Mouse (Mus musculus): Measurements from ENCODE around the gene Taco1.
A peak's percentile ranks its signal among the peaks of the same experiment; 100 is the strongest.
"Not testable (repeated sequence)": the region's sequence is repeated elsewhere in the genome, so short reads cannot be mapped to it uniquely, and the experiment has no call there.

The Taco1 gene

DNA sequence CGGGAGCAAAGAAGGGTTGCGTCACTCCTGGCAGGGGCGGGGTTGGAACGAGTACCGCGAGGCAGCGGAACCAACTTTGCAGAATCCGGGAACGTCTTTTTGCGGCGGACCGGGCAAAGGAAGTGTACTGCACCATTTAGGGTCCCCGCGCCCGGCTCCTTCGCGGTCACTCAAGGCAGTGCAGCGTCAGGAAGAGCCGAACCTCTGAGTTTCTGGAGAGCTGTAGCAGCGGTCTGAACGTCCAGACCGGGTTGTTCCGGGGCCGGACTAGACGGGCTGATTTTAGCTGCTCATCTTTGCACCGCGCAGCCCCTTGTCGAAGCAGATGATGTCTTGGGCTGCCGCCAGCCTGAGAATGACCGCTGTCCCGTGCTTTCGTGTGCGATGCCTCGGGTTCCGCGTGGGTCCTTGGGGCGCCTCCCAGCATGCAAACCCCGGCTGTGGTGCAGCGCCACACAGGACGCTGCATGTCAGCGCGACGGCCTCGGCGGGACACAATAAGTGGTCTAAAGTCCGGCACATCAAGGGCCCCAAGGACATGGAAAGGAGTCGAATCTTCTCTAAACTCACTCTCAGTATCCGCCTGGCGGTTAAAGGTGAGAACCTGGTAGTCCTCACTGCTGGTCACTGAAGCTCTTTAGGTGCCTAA lies at the start of gene Taco1:
TSS of gene Taco1 (plus strand) at position 139 of the 649 bp plus-strand sequence.
- DNase-seq (ENCODE audit: low spot score): peak; percentile 94

DNA sequence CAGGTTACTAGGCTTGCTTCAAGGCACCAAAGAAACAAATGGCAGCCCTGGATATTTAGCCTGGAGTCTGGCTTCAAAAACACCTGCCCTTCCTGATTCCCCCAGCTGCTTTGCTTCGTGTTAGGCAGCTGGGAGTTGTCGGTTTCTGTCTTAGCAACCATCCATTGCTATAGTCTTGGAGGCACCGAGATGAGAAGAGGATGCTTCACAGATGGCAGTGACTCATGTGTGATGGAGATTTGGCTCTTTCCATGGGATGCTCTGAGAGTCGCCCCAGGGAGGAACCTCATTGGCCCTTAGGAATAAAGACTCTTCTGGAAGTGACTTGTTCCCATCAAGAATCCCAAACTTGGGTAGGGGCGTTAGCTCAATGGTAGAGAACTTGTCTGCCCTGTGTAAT lies 49.4 kb upstream of the Taco1 start:
- DNase-seq (ENCODE audit: low spot score): no peak

DNA sequence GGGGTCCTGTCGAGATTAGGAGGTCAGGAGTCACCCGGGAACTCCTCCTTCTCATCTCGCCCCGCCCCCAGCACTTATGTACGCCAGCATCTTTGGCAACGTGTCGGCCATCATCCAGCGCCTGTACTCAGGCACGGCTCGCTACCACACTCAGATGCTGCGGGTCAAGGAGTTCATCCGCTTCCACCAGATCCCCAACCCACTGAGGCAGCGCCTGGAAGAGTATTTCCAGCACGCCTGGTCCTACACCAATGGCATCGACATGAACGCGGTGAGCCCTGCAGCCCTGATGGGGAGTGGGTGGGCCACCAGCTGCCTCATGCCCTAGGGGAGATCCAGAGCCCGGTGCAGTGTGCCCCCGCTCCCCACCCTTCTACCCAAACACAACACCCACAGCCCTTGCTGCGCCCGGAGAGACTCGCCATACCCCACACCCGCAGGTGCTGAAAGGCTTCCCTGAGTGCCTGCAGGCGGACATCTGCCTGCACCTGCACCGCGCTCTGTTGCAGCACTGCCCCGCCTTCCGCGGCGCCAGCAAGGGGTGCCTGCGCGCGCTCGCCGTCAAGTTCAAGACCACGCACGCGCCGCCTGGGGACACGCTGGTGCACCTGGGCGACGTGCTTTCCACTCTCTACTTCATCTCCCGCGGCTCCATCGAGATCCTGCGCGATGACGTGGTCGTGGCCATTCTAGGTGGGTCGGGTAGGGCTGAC lies 45.7 kb upstream of the Taco1 start:
- no peak for DNase-seq (ENCODE audit: low spot score)

DNA sequence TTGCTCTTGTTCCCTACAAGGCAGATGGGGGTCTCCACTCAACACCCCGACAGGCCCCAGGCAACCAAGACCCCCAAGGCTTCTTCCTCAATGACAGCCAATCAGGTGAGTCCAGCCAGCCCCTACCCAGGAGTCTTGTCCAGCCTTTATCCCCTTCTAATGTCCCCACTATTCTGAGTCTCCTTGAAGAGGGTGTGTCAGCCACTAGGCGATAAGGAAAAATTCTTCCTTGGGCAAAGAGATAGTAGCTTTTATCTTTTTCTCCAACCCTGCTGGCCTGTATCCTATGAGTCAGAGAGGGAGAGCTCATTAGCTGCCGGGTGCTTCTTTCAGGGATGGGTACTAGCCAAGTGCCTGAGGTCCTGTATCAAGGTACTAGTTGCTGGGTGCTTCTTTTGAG lies 40.1 kb upstream of the Taco1 start:
- no peak for DNase-seq (ENCODE audit: low spot score)

DNA sequence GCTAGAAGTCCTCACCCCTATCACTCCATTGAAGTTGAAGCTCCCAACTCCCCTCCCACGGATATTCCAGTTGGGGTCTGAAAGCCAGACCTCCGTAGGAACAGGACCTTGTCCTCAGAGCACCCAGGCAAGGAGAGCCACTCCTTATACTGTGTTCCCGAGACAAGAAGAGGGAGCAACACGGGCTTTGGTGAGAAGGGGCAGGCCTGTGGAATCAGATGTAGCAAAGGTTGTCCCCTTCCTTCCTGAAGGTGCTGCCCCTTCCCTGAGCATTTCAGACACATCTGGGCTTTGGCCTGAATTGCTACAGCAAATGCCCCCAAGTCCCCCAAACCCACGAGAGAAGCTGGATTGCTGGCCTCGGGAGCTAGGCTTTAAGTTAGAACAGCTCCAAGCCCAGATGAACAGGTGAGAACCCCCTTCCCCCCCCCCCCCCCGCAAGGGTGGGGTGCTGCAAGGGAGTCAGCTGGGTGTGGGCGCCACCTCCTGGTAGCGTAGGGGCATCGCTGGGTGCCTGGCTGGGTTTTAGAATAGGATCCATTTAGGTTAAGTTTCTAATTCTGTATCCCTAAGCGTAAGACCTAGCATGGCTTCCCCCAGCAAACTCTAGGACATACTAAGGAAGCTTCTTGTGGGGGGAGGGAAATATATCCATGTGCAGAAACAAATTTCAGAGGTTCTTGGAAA lies 39.3 kb upstream of the Taco1 start:
- DNase-seq (ENCODE audit: low spot score): no peak

DNA sequence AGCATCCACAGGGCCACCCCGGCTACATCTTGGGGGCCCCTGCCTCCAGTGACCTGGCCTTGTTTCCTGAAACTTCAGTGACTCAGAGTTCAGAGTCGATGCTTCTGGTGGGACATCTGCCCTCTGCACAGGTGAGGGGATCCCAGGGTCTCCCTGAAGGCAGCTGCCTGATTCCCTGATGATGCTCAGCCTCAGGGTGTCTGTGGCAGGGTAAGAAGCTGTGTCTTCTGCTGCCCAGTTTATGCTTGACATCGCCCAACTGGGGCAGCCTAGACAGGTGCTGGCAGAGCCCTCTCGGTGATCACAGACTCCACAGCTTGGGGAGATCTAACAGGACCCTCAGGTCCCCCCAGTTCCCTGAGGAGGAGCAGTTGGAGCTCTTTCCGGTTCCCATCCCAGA lies 38.3 kb upstream of the Taco1 start:
- no peak for DNase-seq (ENCODE audit: low spot score)

DNA sequence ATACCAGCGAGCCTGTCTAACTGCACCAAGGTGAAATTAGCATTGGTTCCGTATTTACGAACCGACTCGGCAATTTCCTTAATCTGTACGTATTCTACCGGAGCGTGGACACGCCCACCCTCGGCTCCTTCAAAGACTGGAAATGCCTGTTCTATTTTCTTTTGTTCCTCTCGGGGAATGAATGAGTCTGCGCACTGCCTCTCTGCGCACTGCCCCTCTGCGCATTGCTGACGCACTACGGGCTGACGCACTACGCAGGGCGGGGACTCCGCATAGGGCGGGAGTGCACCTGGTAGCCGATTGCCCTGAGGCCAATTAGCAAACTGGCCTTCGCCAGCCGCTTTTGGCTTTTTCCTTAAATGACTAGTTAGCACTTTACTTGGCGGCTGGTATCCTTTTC lies 33.8 kb upstream of the Taco1 start:
- DNase-seq (ENCODE audit: low spot score): not testable (repeated sequence)

DNA sequence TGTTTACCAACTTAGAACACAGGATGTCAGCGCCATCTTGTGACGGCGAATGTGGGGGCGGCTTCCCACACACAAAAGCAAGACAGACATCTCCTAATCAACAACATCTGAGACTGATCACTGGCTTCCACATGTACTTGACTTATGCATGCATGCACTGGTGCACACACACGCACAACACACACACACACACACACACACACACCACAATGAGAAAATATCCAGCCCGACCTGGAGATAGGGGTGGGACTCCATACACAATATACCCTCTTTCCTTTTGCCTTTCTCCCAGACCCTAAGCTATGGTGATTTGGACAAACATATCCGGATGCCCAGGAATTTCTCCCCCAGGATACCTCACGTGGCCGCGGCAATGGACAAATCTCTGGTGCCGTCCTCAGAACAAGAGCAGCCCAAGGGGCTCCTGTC lies 32.4 kb upstream of the Taco1 start:
- no peak for DNase-seq (ENCODE audit: low spot score)

DNA sequence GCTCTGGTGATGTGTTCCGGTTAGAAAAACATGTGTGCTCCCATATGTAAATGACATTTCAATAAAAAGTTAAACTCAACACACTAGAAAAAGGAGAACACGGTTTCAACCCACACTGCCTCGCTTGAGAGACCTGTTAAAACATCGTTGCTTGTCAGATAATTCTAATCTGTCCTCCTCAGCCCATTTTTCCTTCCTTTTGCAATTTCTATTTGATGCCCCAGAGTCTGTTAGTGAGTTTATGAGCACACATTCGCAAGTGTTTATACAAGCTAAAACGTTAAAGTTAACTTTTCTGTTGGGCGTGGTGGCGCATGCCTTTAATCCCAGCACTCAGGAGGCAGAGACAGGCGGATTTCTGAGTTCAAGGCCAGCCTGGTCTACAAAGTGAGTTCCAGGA lies 30.9 kb upstream of the Taco1 start:
- no peak for DNase-seq (ENCODE audit: low spot score)

DNA sequence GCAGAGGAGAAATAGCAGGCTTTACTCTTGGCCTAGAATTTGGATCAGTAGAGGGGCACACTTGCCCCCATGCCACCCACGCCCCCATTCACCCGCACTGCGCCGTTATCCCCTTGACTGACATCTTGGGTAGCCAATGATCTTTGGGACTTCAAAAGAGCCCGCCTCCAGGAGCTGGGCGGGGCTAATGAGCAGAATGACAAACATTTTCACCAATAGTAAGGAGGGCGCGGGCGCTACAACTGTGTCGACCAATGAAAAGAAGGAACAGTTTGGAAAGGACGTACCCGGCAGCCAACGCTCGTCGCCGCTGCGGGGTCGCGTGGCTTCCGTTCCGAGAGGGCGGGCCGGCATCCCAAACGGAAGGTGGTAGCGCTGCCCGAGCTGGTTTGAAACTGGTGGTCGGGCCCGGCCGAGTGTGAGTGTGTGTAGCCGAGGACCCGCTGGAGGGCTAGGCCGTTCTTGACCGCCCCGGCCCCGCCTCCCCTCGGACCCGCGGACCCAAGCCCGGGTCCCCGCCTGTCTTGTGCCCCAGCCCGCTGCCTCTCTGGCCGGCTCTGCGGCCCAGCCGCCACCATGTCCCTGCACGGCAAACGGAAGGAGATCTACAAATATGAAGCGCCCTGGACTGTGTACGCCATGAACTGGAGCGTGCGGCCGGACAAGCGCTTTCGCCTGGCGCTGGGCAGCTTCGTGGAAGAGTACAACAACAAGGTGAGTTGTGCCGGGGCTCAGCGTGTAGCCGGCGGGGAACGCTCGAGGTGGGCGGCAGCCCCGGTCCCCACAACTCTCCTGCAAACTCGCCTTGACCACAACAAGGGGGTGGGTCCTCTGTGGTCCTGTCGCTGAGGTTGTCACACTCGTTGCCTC lies 29.1 kb upstream of the Taco1 start, which contains the start of gene Dcaf7:
TSS of gene Dcaf7 (plus strand) at position 325 of the 870 bp plus-strand sequence.
- DNase-seq (ENCODE audit: low spot score): peak; percentile 98

DNA sequence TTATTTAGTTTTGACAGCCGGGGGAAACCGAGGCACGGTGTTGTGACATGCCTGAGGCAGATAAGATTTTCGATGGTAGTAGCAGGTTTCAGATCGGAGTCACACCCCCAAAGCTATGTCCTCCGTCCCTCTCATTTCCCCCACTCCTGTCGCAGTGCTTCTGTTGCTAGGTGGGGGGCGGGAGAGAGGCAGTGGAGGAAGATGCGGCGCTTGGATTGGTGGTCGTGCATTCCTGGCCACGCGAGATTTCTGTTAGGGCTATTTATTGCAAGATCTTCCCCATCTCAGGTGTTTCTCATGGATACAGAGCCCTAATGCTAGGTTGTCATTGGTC lies 28.5 kb upstream of the Taco1 start:
- DNase-seq (ENCODE audit: low spot score): no peak

DNA sequence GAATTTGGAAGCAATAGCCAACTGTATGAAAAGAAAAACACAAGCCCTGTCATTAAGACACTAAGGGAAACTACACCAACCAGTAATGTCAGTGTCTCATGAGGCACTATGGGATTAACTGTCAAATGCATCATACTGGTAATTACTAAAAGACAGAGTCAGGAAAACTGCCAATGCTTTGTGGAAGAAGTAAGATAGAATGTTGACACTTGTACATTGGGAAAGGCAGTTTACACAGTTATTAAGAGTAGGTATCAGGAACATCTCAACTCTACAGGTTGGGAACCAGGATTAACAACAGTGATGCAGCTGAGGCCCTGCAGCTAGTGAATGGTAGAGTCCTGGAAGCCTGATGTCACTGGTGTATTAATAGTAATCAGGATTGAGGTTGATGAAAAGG lies 21.5 kb upstream of the Taco1 start:
- DNase-seq (ENCODE audit: low spot score): no peak

DNA sequence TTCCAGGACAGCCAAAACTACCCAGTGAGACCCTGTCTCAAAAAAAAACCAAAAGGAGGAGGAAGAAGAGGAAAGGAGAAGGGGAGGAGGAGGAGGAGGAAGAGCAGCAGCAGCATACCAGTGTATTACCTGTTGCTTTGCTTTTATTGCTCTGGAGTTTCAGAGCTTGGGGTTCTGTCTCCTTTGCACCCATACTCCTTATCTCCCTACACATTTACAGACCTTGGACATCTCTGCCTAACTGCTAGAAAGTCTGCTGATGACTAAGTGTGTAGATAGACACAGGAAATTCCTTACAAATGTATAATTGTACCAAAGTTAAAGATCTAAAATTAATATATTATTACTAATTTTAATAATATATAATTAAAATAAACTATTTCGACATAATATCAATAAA lies 20.6 kb upstream of the Taco1 start:
- no peak for DNase-seq (ENCODE audit: low spot score)

DNA sequence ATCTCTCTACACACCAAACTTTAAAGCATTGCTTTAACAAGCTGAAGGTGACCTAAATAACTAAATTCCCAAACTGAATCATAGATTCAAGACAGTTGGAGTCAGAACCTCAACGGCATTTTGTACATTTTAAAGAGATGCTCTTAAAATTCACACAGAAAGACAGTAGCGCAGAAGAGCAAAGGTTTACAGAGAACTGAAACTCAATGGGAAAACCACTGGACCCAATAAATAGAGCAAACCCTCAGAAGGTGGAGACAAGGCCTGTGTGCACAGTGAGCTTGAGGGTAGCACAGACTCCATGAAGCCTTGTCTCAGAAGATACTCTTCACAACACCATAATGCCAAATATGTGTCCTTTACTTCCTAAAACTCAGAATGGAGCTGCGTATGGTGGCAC lies 20.1 kb upstream of the Taco1 start:
- DNase-seq (ENCODE audit: low spot score): no peak

DNA sequence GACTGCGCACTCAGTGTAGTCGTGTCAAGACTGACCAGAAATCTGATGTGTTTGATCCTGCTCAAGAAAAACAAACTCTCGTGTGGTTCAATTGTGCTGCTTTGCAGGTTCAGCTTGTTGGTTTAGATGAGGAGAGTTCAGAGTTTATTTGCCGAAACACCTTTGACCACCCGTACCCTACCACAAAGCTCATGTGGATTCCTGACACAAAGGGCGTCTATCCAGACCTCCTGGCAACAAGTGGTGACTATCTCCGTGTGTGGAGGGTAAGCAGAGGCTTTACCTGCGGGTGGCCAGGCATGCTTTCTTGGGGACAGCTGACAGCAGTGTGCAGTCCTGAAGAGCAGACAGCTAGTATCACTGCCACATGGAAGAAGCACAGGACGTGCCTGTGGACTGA lies 19.3 kb upstream of the Taco1 start:
- DNase-seq (ENCODE audit: low spot score): no peak

DNA sequence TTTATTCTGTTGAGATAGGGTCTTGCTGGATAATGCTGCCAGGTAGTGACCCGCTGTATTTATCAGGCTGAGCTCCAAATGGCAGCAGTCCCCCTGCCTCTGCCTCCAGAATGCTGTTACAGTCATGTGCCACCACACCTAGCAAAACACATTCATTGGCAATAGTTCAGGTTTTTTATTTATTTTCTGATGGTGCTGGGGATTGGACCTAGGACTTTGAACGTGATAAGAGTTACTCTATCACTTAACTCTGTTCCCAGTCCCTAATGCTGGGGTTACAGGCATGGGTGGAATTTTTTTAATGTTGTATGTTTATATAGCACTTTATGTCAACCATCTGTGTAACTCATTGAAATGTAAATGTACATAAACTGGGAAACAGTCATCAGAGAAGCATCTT lies 11.9 kb upstream of the Taco1 start:
- no peak for DNase-seq (ENCODE audit: low spot score)

DNA sequence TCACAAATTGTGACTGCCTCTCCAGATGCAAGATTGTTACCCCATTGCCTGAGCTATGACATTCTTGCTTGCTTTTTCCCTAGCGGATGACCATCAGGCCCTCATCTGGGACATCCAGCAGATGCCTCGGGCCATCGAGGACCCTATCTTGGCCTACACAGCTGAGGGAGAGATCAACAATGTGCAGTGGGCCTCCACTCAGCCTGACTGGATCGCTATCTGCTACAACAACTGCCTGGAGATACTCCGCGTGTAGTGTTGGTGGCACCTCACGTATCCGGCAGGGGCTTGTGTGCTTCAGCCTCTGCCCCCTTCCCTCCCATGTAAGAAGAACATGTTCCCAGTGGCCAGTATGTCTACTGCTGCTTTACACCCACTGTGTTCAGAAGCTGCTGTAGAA lies 11.3 kb upstream of the Taco1 start:
- no peak for DNase-seq (ENCODE audit: low spot score)

DNA sequence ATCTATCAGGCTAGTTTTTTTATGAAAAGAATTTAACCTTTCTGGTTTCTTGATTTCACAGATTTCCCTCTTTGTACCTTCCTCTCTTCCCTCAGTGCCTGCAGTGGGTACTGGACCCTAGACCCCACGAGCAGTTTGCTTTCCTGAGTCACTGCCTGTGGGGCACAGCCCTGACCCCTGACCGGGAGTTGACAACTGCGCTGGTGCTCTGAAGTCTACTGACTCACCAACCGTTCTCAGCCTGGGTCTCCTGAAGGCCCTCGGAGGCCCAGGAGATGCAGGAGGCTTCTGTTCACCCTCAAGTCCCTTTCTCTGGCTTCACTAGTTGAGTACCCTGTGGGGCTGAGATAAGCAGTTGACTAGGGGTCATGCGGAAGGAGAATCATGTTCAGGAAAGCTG lies 10.5 kb upstream of the Taco1 start:
- DNase-seq (ENCODE audit: low spot score): no peak

DNA sequence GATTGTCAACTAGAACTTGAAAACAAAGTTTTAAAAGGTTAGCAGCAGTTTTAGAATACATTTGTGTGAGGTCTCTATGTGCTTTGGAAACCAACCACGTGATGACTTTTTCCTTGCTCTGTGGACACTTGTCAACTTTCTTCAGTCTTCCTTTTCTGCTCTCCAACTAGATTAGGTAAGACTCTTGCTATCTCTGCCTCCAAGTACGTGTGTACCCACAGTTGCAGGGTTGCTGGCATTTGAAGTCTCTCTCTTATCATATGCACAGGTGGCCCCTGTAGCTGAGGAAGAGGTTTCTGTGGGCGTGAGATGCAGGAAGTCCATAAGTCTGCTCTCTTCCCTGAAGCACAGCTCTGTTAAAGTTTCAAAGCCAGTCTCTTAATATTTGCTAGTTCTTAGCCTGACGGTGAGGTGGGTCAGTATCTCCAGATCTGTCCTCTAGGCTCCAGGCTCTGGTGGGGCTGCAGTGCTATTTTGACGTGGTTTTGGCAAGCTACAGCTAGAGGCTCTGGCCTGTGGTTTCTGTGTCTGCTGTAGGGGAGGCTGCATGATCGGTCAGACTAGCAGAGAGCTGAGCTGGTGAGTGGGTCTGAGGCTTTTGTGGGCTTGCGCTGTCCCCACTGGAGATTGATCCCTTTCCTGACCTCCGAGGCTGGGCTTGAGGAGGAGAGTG lies 8.9 kb upstream of the Taco1 start:
- DNase-seq (ENCODE audit: low spot score): no peak

DNA sequence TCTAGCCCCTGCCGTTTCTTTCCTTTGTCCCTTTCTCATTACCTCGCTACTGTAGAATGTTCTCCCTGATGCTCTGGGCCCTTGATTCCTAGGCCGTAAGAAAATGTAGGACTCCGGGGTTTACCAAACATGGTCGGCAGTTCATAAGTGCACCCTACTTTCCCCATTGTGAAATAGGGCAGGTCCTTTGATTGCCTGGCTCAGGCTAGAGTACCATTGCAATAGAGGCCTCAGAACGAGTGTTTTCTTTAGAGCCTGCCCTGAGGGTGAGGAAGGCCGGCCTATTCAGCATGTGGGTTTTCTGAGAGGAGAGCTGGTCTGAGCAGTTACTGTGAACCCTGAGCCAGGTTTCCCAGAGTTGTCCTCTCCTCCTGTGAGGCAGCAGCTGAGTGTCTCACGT lies 7.8 kb upstream of the Taco1 start:
- no peak for DNase-seq (ENCODE audit: low spot score)

DNA sequence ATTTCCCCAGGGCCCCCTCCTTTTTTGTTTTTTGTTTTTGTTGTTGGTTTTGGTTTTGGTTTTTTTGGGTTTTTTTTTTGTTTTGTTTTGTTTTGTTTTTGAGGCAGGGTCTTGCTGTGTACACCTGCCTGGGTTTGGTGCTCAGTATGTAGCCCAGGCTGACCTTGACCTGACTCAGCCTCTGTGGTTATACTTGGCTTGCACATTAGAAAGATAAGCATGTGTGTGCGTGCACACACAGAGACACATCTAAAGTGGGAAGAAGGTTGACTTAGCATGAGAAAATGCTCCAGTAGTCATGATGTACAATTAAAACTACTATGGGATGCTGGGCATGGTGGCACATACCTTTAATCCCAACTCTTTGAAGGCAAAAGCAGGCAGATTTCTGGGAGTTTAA lies 5.3 kb upstream of the Taco1 start:
- no peak for DNase-seq (ENCODE audit: low spot score)

DNA sequence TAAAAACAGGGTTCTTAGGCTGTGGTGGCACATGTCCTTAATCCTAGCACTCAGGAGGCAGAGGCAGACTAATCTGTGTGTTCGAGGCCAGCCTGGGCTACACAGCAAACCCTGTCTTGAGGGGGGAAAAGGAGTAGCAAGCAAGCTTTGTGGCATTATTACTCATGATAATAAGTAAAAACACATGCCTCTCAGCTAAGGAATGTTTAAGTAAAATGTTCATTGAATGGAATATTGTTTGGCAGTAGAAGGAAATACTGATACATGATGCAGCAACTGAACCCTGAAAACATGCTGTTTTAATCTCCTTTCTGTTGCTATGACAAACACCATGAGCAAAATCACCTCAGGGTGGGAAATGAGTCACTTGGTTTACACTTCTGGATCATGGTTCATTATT lies 4.5 kb upstream of the Taco1 start:
- DNase-seq (ENCODE audit: low spot score): no peak
